Mouse (Mus musculus): ENCODE data around the gene Ak1. TPM values are rescaled to one million over a fixed set of nuclear protein-coding genes. Genes with fewer than 3 reads are reported as not detected.

Gene Ak1
- total RNA-seq, 2 experiments from 2014 or later, result 127 to 140 TPM

DNA sequence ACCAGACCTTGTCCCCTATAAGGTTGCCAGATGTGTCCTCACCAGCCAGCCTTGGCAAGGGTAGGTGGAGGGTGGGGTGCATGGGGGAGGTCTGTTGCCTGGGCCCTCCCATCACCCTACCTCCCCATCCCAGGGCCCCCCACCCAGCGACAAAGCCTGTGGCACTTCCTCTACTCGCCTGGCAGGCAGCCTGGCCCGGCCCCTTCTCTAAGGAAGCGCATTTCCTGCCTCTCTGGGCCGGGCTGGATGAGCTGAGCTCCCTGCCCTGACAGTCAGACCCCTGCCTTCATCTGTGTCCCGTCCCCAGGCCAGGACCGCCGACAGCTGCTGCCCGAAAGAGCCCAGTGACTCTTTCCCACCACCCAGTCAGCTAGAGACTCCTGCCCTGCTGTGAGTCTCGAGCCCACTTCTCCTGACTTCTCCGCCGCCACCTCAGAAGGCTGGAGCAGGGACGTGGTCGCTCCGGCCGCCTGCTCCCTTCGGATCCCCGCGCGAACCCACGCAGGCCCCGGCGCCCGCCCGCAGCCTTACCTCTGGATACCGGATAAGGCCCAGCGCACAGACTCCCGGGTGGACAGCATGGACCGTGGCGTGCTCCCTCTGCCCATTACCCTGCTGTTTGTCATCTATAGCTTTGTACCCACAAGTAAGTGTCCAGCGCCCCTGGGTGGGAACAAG is 25.0 kb downstream of the Ak1 start, which contains the start of gene Eng:
Gene Eng, plus strand, starts transcription at position 217 of the 678 bp plus-strand sequence.
- DNase-seq (ENCODE audit: extremely low spot score in 1 of 2, low spot score in 1 of 2), result no peak

DNA sequence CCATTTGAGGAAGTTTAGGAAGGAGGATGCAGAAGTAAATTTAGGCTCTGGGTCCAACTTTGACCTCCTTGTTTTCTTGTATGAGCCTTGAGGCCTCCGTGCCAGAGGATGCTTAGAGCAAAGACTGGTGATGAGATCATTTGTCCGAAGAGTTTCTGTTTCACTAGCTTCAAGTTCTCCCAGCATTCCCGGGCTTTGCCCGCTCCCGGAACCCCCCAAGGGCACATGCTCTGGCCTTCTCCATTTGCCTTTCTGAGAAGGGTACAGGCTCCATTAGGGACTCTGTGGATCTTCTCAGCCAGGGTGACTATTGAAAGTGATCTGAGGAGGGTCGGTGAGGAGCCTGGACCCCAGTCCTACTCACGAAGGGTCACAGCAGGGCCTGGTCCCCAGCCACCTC is 25.8 kb downstream of the Ak1 start:
- DNase-seq (ENCODE audit: extremely low spot score in 1 of 2, low spot score in 1 of 2), result no peak

DNA sequence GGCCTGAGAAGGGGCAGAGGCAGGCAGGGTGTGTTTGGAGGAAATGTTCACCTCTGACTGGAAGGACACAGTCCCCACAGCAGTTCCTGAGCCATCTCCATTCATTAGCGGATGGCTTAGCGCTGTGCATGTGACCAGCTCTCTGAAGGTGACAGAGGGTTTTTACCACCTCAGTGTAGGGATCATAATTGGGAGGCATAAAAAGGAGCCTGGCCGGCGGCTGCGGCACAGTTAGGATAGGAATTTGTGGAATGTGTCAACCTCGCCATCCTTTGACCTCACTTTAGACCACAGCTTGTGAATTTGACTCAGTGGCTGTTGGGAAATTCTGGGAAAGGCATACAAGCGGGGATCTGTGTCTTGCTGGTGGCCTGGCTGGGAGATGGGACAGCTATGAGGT is 32.2 kb downstream of the Ak1 start:
- DNase-seq (ENCODE audit: extremely low spot score in 1 of 2, low spot score in 1 of 2), result no peak

DNA sequence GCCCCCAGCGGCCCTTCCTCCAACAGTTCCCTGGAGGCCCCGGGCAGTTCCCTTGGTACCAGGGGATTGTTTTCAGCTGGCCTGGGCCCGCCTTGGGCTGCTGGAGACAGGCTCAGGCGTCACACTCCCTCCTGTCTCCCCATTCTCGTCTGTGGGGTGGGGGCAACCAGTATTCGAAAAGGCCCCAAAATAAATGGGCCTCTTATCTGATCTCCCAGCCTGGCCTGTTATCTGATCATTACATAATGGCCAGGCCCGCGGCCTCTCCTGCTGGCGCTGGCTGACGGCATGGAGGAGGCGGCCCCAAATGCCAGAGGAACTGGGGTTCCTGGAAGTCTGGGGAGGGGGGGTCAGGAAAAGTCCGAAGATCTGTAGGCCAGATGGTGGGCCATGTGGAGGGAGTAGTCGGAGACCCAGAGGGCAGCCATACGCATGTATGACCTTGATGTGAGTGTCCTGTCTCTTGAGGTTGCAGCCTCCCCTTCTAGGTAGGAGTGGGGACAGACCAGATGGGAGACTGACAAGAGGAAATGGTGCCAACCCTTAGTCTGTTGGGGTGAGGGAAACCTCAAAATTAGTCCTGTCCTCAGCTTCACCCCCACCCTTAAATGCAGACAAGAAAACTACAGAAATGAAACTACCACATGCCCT is 33.3 kb downstream of the Ak1 start:
- no peak for DNase-seq (ENCODE audit: extremely low spot score in 1 of 2, low spot score in 1 of 2)

DNA sequence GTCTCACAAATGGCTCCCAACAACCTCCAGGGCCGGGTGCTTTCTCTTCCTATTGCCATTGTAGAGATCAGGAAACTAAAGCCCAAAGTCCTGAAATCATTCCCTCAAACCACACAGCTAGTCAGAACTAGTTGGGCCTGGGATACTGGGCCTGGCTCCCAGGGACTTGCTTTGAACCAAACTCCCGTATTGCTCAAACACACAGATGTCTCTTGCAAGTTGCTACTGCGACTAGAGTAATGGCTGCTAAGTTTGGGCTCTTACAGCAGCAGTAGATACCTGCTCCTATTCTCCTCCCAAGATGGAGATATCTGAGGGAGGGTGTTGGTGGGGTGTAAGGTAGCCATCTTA is 33.8 kb downstream of the Ak1 start:
- DNase-seq (ENCODE audit: extremely low spot score in 1 of 2, low spot score in 1 of 2), result no peak

DNA sequence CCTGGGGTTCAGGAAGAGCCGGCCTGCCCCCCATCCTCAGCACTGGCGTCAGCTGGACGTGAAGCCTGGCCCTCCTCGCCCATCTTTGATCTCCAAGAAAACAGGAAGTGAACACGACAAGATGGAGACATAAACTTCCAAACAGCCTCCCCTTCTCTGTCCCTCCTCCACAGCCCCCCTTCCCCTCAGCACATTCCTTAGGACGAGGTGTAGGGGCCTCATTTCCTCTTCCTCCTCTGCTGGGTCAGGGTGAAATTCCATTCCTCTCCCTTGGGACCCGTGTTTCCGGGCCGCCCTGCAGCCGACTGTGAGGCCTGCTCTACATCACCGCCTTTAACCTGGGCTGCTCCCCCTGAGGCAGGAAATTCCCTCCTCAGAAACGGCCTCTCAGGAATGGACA is 34.3 kb downstream of the Ak1 start:
- DNase-seq (ENCODE audit: extremely low spot score in 1 of 2, low spot score in 1 of 2), result no peak

DNA sequence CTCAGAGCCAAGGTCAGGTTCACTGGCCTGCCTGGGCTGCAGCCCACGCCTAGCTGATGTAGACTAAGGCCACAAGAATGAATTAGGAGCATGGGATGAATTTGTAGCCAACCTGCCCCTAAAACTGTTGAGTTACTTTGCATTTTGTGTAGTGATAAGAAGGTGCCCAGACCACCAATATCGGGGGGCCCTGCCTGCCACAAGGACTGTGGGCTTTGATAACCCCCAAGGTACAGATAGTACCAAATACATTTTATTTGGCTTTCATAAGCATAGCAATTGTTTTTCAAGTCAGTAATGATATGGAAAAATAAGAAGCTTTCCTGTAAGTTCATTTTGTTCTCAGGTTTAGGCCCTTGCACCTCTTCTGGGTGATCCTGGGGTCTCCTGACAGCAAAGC is 37.3 kb downstream of the Ak1 start:
- DNase-seq (ENCODE audit: extremely low spot score in 1 of 2, low spot score in 1 of 2), result no peak

DNA sequence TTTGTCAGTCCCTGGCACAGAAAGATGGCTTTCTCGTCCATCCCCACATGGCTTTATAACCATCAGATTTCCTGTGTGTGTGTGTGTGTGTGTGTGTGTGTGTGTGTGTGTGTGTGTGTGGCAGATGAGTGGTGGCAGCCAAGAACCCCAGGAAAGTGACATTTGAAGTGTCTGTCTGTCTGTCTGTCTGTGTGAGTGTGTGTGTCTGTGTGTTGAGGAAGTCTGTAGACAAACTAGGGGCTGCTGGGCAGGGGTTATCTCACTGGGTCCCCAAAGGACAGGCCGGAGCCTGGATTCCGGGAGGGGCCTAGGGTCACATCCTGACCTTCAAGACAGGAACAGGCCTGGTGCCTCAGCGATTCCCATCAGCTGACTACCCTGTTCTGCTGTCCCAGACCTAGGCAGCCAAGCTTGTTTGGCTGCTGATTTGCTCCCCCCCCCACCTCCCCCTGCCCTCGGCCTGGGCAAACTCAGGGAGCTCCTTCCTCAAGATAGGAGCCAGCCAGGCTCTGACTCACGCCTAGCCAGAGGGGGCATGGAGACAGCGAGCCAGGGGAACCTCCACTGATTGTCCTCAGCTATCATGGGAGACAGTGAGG is 40.0 kb downstream of the Ak1 start:
- no peak for DNase-seq (ENCODE audit: extremely low spot score in 1 of 2, low spot score in 1 of 2)

DNA sequence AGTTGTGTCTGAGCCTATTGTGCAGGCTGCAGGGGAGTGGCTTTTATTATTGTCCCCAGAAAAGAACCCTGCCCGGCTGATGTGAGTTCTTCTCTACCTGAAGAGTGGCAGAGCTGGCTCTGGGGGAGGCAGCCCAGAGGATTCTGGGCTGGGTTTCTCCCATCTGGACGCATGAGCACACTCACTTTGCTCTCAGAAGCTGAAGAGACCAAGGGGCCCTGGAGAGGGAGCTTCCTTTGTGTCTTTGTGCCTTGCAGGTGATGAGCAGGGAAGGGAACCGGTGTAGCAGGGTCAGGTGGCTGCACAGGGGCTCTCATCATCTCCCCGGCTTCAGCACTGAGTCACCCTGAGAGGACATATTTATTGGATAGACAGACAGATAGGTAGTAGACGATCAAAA is 40.7 kb downstream of the Ak1 start:
- no peak for DNase-seq (ENCODE audit: extremely low spot score in 1 of 2, low spot score in 1 of 2)

DNA sequence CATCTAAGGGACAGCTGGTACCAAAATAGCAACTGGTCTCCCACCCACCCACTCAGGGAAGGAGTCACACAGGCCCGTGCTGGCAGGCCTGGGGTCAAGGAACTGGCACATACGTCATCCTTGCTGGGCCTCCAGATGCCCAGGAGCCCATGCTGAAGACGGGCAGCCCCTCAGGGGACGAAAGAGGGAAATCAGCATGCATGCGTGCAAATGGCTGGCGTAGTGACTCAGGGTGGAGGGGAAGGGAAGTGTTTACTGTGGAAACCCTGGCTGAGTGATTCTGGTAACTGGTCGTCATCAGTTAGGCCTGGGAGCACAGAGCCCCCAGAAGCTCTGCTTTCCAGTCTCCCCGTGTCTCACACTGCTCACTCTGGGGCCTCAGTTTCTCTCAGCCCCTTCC is 43.8 kb downstream of the Ak1 start:
- DNase-seq (ENCODE audit: extremely low spot score in 1 of 2, low spot score in 1 of 2), result no peak

DNA sequence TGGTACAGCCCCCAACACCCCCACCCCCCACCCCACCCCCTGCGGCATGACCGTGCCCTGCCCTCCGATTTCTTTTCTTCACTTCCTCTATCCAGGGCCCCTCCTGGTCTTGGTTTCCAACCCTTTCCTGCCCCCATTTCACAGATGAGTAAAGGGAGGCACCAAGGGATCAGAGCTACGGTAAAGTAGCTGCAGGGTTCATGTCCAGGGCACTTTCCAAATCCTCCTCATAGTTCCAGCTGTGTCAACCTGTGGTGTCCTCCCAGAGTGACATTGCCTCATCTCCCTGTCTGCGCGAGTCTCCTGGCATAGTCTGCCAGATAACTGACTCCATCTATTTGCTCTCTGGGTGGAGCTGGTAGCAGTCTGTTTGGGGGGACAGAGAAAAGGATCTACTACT is 44.3 kb downstream of the Ak1 start:
- DNase-seq (ENCODE audit: extremely low spot score in 1 of 2, low spot score in 1 of 2), result no peak

DNA sequence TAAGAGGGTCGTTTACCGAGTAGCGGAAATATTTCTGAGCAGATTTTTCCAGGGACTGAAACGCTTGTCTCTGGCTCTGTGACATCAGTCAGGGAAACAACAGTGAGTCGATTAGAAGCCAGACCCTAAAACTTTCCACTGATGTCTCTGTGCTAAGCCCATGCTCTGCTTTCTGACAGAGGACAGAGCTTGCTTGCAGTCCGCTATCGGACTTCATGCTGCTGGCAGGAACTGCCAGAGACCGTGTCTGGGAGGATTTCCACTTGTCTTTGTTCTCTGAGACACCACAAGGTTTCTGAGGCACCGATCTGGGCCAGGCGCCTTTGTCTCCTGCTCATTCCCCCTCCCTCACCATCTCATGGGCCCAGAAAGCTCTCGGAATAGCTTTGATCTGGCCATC is 46.2 kb downstream of the Ak1 start:
- no peak for DNase-seq (ENCODE audit: extremely low spot score in 1 of 2, low spot score in 1 of 2)

DNA sequence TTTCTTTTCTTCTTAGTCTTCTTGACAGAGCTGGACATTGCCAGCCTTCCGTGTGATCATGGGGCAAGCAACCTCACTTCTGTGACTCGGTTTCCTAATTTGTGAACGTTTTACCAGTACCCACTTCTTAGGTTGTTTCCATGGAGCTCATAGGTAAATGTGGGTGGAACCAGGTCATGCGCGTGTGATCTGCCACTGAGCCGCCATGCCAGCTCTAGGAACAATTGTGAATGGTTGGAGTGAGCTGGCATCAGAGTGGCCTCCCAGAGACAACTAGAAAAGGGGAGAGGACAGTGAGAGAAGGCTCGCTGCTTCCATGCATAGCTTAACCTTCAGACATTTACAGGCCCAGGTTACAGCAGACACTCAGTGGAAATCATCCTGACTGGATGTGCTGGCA is 46.6 kb downstream of the Ak1 start:
- no peak for DNase-seq (ENCODE audit: extremely low spot score in 1 of 2, low spot score in 1 of 2)

DNA sequence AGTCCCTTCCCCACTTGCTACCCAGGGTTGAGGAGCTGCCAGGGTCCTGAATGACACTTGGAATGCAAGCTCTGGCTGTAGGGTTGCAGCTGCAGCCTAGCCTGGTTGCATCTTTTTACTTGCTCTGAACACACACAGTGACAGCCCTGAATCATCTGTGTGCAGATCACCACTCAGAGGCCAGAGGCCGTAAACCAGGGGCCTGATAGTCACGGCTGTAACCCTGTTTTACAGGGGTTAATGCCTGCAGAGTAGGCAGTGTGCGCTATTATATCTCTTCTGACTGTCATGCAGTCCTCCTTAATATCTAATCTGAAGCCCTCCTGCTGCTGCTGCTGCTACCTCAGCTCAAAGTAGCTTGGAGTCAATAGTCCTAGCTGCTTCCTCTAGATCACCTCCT is 48.3 kb downstream of the Ak1 start:
- DNase-seq (ENCODE audit: extremely low spot score in 1 of 2, low spot score in 1 of 2), result no peak

DNA sequence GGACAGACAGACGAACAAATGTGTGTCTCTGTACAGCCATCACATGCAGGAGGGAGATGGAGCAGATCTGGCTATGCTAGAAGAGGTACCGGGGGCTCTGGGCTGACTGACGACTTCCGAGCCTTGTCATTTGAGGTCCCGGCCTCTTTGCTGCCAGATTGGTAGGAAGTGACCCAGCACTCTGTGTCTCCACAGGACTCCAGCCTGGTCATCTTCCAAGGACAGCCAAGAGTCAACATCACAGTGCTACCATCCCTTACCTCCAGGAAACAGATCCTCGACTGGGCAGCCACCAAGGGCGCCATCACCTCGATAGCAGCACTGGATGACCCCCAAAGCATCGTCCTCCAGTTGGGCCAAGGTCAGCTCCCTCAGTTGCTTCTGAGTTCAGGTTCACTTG is 49.6 kb downstream of the Ak1 start:
- no peak for DNase-seq (ENCODE audit: extremely low spot score in 1 of 2, low spot score in 1 of 2)

DNA sequence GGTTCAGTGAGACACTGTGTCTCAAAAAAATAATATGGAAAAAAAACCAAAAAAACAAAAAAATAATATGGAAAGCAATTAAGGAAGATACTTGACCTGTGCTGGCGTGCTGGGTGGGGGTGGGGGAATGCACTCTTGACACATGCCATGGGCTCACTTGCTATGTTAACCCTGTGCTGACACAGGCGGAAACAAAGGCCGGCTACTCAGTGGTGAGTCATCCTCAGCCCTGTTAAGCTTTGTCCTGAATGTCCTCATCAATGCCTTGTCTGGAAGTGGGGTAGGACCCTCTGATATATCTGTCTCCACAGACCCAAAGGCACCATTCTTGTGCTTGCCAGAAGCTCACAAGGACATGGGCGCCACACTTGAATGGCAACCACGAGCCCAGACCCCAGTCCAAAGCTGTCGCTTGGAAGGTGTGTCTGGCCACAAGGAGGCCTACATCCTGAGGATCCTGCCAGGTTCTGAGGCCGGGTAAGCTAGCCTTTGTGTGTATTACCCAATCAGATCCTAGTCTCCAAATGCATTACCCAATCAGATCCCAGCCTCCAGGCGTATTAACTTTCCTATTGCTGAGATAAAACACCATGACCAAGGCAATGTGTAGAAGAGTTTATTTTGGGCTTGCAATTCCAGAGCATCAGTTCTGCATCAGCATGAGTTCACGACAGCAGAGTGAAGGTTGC is 50.5 kb downstream of the Ak1 start:
- no peak for DNase-seq (ENCODE audit: extremely low spot score in 1 of 2, low spot score in 1 of 2)

DNA sequence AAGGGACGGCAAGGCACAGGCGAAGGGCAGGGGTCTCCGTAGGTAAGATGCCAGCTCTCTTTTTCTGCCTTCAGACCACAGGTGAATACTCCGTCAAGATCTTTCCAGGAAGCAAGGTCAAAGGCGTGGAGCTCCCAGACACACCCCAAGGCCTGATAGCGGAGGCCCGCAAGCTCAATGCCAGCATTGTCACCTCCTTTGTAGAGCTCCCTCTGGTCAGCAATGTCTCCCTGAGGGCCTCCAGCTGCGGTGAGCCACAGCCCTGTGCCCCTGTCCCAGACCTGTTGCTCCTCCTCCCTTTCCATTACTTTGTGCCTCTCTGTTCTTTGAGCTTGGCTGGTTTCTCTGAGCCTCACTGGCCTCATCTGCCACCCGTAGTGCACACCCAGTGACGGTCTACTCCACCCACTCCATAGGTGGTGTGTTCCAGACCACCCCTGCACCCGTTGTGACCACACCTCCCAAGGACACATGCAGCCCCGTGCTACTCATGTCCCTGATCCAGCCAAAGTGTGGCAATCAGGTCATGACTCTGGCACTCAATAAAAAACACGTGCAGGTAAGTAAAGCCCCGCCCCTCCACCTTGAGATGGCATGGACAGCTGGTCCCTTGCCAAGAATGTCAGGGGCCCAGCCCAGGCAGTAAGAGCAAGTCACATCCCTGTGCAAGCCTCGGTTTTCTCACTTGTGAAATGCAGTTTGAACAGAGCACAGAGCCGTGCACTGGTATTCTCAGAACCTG is 51.8 kb downstream of the Ak1 start:
- no peak for DNase-seq (ENCODE audit: extremely low spot score in 1 of 2, low spot score in 1 of 2)

DNA sequence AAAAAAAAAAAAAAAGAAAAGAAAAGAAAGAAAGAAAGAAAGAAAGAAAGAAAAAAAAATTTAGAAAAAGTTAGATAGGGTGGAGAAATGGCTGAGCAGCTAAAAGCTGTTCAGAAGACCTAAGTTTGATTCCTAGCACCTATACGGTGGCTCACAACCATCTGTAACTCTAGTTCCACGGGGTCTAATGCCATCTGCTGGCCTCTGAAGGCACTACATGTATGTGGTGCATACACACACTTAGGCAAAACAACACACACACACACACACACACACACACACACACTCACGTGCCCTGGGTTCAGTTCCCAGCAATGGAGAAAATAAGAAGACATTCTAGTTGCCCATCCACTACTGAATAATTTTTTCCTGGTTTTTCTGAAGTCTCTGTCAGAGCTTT is 55.3 kb downstream of the Ak1 start:
- DNase-seq (ENCODE audit: extremely low spot score in 1 of 2, low spot score in 1 of 2), result no peak

DNA sequence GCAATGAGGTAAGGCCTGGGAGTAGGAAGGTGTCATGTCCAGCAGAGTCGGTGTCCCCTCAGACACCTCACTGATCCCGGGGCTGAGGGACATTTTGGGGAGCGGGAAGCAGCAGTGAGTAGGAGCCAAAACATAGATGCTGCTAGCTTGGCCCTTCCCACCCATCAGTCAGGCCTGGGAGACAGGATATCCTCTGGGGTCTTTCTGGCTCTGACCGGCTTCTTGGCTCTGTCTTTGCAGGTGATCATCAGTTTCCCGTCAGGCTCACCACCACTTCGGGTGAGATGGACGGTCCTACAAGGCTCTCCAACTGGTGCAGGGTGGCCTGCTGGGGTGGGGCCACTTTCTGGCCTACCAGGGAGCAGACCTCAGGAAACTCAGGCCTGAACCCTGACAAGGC is 56.1 kb downstream of the Ak1 start:
- no peak for DNase-seq (ENCODE audit: extremely low spot score in 1 of 2, low spot score in 1 of 2)

DNA sequence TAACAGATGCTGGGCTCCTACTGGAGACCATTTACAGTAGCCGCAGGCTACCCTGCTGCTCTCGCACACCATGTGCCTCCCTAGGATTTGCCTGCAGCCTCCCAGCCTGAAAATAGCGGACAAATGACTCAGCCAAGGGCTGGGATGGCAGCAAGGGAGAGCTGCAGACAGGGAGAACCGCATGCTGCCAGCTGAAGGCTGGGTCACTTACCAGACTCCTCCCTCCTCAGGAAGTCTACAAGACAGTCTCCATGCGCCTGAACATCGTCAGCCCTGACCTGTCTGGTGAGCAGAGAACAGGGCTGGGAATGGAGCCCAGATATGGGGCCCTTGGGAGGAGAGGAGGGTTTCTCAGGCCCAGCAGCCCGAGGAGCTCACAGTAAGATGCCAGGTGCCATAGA is 58.5 kb downstream of the Ak1 start:
- no peak for DNase-seq (ENCODE audit: extremely low spot score in 1 of 2, low spot score in 1 of 2)
